Mouse (Mus musculus) G1E (cell line): ENCODE data around the gene Fgfr2.

Experiments
- CTCF ChIP-seq: IDR thresholded peaks from 2 replicates; pipeline ENCODE4 v1.5.1; 2012; ENCODE audit warnings: low read depth, low read length, inconsistent platforms, mixed read lengths
- GATA1 ChIP-seq: IDR thresholded peaks from 2 replicates; pipeline ENCODE4 v1.6.1; 2012; ENCODE audit warnings: borderline replicate concordance, low read length, inconsistent platforms, mixed read lengths
- POLR2AphosphoS5 ChIP-seq: IDR thresholded peaks from 2 replicates; pipeline ENCODE4 v1.6.1; 2012; ENCODE audit warnings: low read depth, low read length, inconsistent platforms; ENCODE audit not compliant: insufficient replicate concordance

- TF ChIP-seq CTCF (no peak), POLR2AphosphoS5 (no peak), GATA1 (no peak)
Observed at GRCm38 (mm10) chr7:133027930-133028329, 95.2 kb downstream of the Fgfr2 start.
